Mouse (Mus musculus) MEL (cell line): ENCODE results near the gene Klf3. TPM values are rescaled to one million over a fixed set of nuclear protein-coding genes. Genes with fewer than 3 reads are reported as not detected.

ENCODE experiments used
- DNase-seq: peaks from one replicate; pipeline ENCODE4 v3.0.0; 2011; ENCODE audit warnings: low read depth, low spot score
- H3K27ac ChIP-seq: 2 replicates; pipeline ENCODE4 v1.5.1; 2012; ENCODE audit warnings: low read depth, mild to moderate bottlenecking, control low read depth, low read length, moderate library complexity; ENCODE audit not compliant: control insufficient read depth
- H3K27me3 ChIP-seq, 2 experiments: fragments of 150-350 bp in 1 of 2; sonication (generic) in 1 of 2; 2 replicates each; pipeline ENCODE4 v1.6.1; 2012; ENCODE audit warnings: low read length in 2 of 2, mild to moderate bottlenecking in 2 of 2, improper control_type of control experiment in 1 of 2, moderate library complexity in 1 of 2; ENCODE audit not compliant: insufficient read depth in 2 of 2, control insufficient read depth in 1 of 2
- H3K36me3 ChIP-seq, 2 experiments: 2 replicates each; pipeline ENCODE4 v1.6.1; 2012 to 2014; ENCODE audit warnings: low read length in 2 of 2, improper control_type of control experiment in 1 of 2, inconsistent platforms in 1 of 2, mild to moderate bottlenecking in 1 of 2; ENCODE audit not compliant: insufficient read depth in 2 of 2, control insufficient read depth in 1 of 2
- H3K4me1 ChIP-seq, 2 experiments: fragments of 150-350 bp in 1 of 2; sonication (generic) in 1 of 2; 2 replicates each; pipeline ENCODE4 v1.6.1; 2012; ENCODE audit warnings: low read length in 2 of 2, improper control_type of control experiment in 1 of 2, mild to moderate bottlenecking in 1 of 2; ENCODE audit not compliant: insufficient read depth in 2 of 2, control insufficient read depth in 1 of 2
- H3K4me3 ChIP-seq, 2 experiments: fragments of 150-350 bp in 1 of 2; sonication (generic) in 1 of 2; 2 replicates each; pipeline ENCODE4 v1.5.1; 2012; ENCODE audit warnings: low read depth in 2 of 2, low read length in 2 of 2, mild to moderate bottlenecking in 2 of 2, moderate library complexity in 2 of 2, control low read depth in 1 of 2, improper control_type of control experiment in 1 of 2; ENCODE audit not compliant: control insufficient read depth in 1 of 2, insufficient read depth in 1 of 2
- H3K79me2 ChIP-seq: 2 replicates; pipeline ENCODE4 v1.6.1; 2012; ENCODE audit warnings: mild to moderate bottlenecking, low read length, moderate library complexity; ENCODE audit not compliant: control insufficient read depth, poor library complexity, insufficient read depth
- H3K9ac ChIP-seq: 2 replicates; pipeline ENCODE4 v1.6.1; 2012; ENCODE audit warnings: low read depth, mild to moderate bottlenecking, control low read depth, low read length, moderate library complexity; ENCODE audit not compliant: control insufficient read depth, poor library complexity, severe bottlenecking
- H3K9me3 ChIP-seq: fragments of 150-350 bp; sonication (generic); replicated peaks from 2 replicates; pipeline ENCODE4 v1.6.1; 2012; ENCODE audit warnings: mild to moderate bottlenecking, low read length, improper control_type of control experiment, moderate library complexity; ENCODE audit not compliant: insufficient read depth
- BHLHE40 ChIP-seq: IDR thresholded peaks from 2 replicates; pipeline ENCODE4 v1.6.1; 2012; ENCODE audit warnings: low read depth, mild to moderate bottlenecking, inconsistent platforms, low read length, improper control_type of control experiment, borderline replicate concordance
- CHD2 ChIP-seq: IDR thresholded peaks from 2 replicates; pipeline ENCODE4 v1.6.1; 2011; ENCODE audit warnings: low read length, improper control_type of control experiment
- CTCF ChIP-seq, 3 experiments: IDR thresholded peaks in 2 of 3; conservative IDR thresholded peaks in 1 of 3; 2 replicates each; pipeline ENCODE4 v1.5.1; 2011 to 2012; ENCODE audit warnings: low read length in 3 of 3, low read depth in 2 of 3, mild to moderate bottlenecking in 2 of 3, improper control_type of control experiment in 1 of 3, inconsistent platforms in 1 of 3, mixed read lengths in 1 of 3, moderate library complexity in 1 of 3; ENCODE audit not compliant: control insufficient read depth in 1 of 3, insufficient read depth in 1 of 3, poor library complexity in 1 of 3, severe bottlenecking in 1 of 3
- E2F4 ChIP-seq: IDR thresholded peaks from 2 replicates; pipeline ENCODE4 v1.6.1; 2011; ENCODE audit warnings: low read depth, low read length, improper control_type of control experiment, borderline replicate concordance
- ELF1 ChIP-seq: IDR thresholded peaks from 2 replicates; pipeline ENCODE4 v1.6.1; 2014; ENCODE audit warnings: low read depth, mild to moderate bottlenecking, inconsistent platforms, low read length, improper control_type of control experiment, moderate library complexity
- ETS1 ChIP-seq: IDR thresholded peaks from 2 replicates; pipeline ENCODE4 v1.6.1; 2012; ENCODE audit warnings: low read depth, mild to moderate bottlenecking, inconsistent platforms, low read length, improper control_type of control experiment, moderate library complexity
- GATA1 ChIP-seq: IDR thresholded peaks from 2 replicates; pipeline ENCODE4 v1.6.1; 2011; ENCODE audit warnings: low read depth, low read length, improper control_type of control experiment
- HCFC1 ChIP-seq: IDR thresholded peaks from 2 replicates; pipeline ENCODE4 v1.6.1; 2012; ENCODE audit warnings: low read depth, mild to moderate bottlenecking, inconsistent platforms, low read length, improper control_type of control experiment, moderate library complexity
- MAX ChIP-seq: IDR thresholded peaks from 2 replicates; pipeline ENCODE4 v1.6.1; 2011; ENCODE audit warnings: low read length, improper control_type of control experiment
- MAZ ChIP-seq: IDR thresholded peaks from 2 replicates; pipeline ENCODE4 v1.6.1; 2012; ENCODE audit warnings: low read depth, mild to moderate bottlenecking, inconsistent platforms, low read length, improper control_type of control experiment
- MEF2A ChIP-seq: IDR thresholded peaks from 2 replicates; pipeline ENCODE4 v1.6.1; 2014; ENCODE audit warnings: low read depth, mild to moderate bottlenecking, inconsistent platforms, low read length, improper control_type of control experiment; ENCODE audit not compliant: poor library complexity, insufficient replicate concordance, severe bottlenecking; ENCODE audit errors: extremely low read depth
- MXI1 ChIP-seq: IDR thresholded peaks from 2 replicates; pipeline ENCODE4 v1.6.1; 2011; ENCODE audit warnings: mild to moderate bottlenecking, low read depth, low read length, improper control_type of control experiment
- NELFE ChIP-seq: IDR thresholded peaks from 2 replicates; pipeline ENCODE4 v1.6.1; 2011; ENCODE audit warnings: low read depth, low read length, improper control_type of control experiment
- NRF1 ChIP-seq: IDR thresholded peaks from 2 replicates; pipeline ENCODE4 v1.6.1; 2014; ENCODE audit warnings: low read depth, mild to moderate bottlenecking, inconsistent platforms, low read length, improper control_type of control experiment, moderate library complexity; ENCODE audit not compliant: poor library complexity, insufficient read depth, severe bottlenecking
- POLR2A ChIP-seq, 2 experiments: IDR thresholded peaks; 2 replicates each; pipeline ENCODE4 v1.6.1; 2011 to 2012; ENCODE audit warnings: low read length in 2 of 2, mild to moderate bottlenecking in 2 of 2, control low read depth in 1 of 2, improper control_type of control experiment in 1 of 2, low read depth in 1 of 2, moderate library complexity in 1 of 2; ENCODE audit not compliant: control insufficient read depth in 1 of 2, insufficient read depth in 1 of 2, poor library complexity in 1 of 2
- POLR2AphosphoS2 ChIP-seq: IDR thresholded peaks from 2 replicates; pipeline ENCODE4 v1.6.1; 2011; ENCODE audit warnings: low read length, improper control_type of control experiment
- POLR2AphosphoS5 ChIP-seq: IDR thresholded peaks from 2 replicates; pipeline ENCODE4 v1.6.1; 2012; ENCODE audit warnings: low read depth, borderline replicate concordance, mild to moderate bottlenecking, inconsistent platforms, low read length, moderate library complexity, mixed read lengths
- RAD21 ChIP-seq: IDR thresholded peaks from 2 replicates; pipeline ENCODE4 v1.6.1; 2011; ENCODE audit warnings: mild to moderate bottlenecking, low read depth, low read length, improper control_type of control experiment
- SIN3A ChIP-seq: IDR thresholded peaks from 2 replicates; pipeline ENCODE4 v1.6.1; 2012; ENCODE audit warnings: low read length, improper control_type of control experiment, inconsistent platforms
- SMC3 ChIP-seq: IDR thresholded peaks from 2 replicates; pipeline ENCODE4 v1.6.1; 2011; ENCODE audit warnings: low read depth, low read length, improper control_type of control experiment
- TCF12 ChIP-seq: IDR thresholded peaks from 2 replicates; pipeline ENCODE4 v1.6.1; 2014; ENCODE audit warnings: low read depth, mild to moderate bottlenecking, inconsistent platforms, low read length, improper control_type of control experiment, moderate library complexity
- UBTF ChIP-seq: IDR thresholded peaks from 2 replicates; pipeline ENCODE4 v1.6.1; 2012; ENCODE audit warnings: low read depth, mild to moderate bottlenecking, inconsistent platforms, low read length, improper control_type of control experiment, moderate library complexity, borderline replicate concordance; ENCODE audit not compliant: insufficient read depth
- USF1 ChIP-seq: IDR thresholded peaks from 2 replicates; pipeline ENCODE4 v1.6.1; 2014; ENCODE audit warnings: low read depth, mild to moderate bottlenecking, inconsistent platforms, low read length, improper control_type of control experiment, moderate library complexity
- ZMIZ1 ChIP-seq: IDR thresholded peaks from 2 replicates; pipeline ENCODE4 v1.6.1; 2012; ENCODE audit warnings: low read depth, mild to moderate bottlenecking, inconsistent platforms, low read length, improper control_type of control experiment, moderate library complexity
- polyA plus RNA-seq, 2 experiments: library from polyadenylated mRNA; stranded (reverse) in 1 of 2; unstranded in 1 of 2; fragments of >175 nt in 1 of 2; fragments of >200 nt in 1 of 2; gene quantifications; 2 replicates each; pipeline versions ENCODE4 v1.2.1 to v1.2.4; 2012; ENCODE audit warnings: low replicate concordance in 2 of 2, low read depth in 1 of 2; ENCODE audit not compliant: insufficient read length in 2 of 2, insufficient read depth in 1 of 2, missing spikeins in 1 of 2
- total RNA-seq: library from RNA; depleted of rRNA; stranded (reverse); fragments of 300-350 nt; gene quantifications from 2 replicates; pipeline ENCODE4 v1.2.3, GENCODE M21; 2012

Gene Klf3
- total and polyA plus RNA-seq, 3 experiments = 7.1 to 72.2 (median 39.7) TPM

- H3K27ac ChIP-seq = no peak overlapping the region
- TF ChIP-seq BHLHE40 (no peak), UBTF (no peak), NRF1 (no peak), ZMIZ1 (no peak), POLR2AphosphoS2 (no peak), CTCF (IDR thresholded peaks at IDR 0.05 in 2 of 3, conservative IDR thresholded peaks at IDR 0.05 in 1 of 3; ENCODE audit: control insufficient read depth in 1 of 3, insufficient read depth in 1 of 3, low read depth in 2 of 3, low read length in 3 of 3, poor library complexity in 1 of 3, severe bottlenecking in 1 of 3) (no peak), RAD21 (no peak), POLR2A (IDR thresholded peaks at IDR 0.05; ENCODE audit: control insufficient read depth in 1 of 2, insufficient read depth in 1 of 2, low read depth in 1 of 2, low read length in 2 of 2, poor library complexity in 1 of 2) (no peak), GATA1 (no peak), HCFC1 (no peak), CHD2 (no peak), MEF2A (no peak), ETS1 (no peak), SIN3A (no peak)
- no peak overlapping the region for H3K9ac ChIP-seq
- no peak overlapping the region for H3K4me3 ChIP-seq
- H3K36me3 ChIP-seq = peaks cover 0 to 18% of the 10 kb centered on the region in 2 experiments; a peak in 2 of 4 replicates
- H3K79me2 ChIP-seq = no peaks in the 10 kb centered on the region
- no peak for DNase-seq
- no peaks in the 10 kb centered on the region for H3K4me1 ChIP-seq
- no peaks in the 10 kb centered on the region for H3K9me3 ChIP-seq
- H3K27me3 ChIP-seq = no peaks in the 10 kb centered on the region
Observed at GRCm38 (mm10) chr5:64821294-64821693, 18.1 kb downstream of the Klf3 start.

DNA sequence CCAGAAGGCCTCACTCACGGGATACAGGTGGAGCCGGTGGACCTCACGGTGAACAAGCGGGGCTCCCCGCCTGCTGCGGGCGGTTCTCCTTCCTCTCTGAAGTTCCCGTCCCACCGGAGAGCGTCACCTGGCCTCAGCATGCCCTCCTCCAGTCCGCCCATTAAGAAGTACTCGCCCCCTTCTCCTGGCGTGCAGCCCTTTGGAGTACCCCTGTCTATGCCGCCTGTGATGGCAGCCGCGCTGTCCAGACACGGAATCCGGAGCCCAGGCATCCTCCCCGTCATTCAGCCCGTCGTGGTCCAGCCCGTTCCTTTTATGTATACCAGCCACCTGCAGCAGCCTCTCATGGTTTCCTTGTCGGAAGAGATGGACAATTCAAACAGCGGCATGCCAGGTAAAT is 18.8 kb downstream of the Klf3 start:
- H3K4me3 ChIP-seq = no peak overlapping the region
- H3K36me3 ChIP-seq = peaks cover 0 to 18% of the 10 kb centered on the region in 2 experiments; a peak in 2 of 4 replicates

More for the DNA sequence above, 18.8 kb downstream of the Klf3 start:
- no peaks in the 10 kb centered on the region for H3K27me3 ChIP-seq
- DNase-seq = no peak
- TF ChIP-seq MAX (no peak), CTCF (IDR thresholded peaks at IDR 0.05 in 2 of 3, conservative IDR thresholded peaks at IDR 0.05 in 1 of 3; ENCODE audit: control insufficient read depth in 1 of 3, insufficient read depth in 1 of 3, low read depth in 2 of 3, low read length in 3 of 3, poor library complexity in 1 of 3, severe bottlenecking in 1 of 3) (no peak), USF1 (no peak), SMC3 (no peak), NELFE (no peak), RAD21 (no peak), GATA1 (no peak), POLR2AphosphoS5 (no peak), E2F4 (no peak), NRF1 (no peak), MXI1 (no peak), MAZ (no peak), ELF1 (no peak), TCF12 (no peak)
- TF ChIP-seq, all 39 proteins: peak for 0
- Histone ChIP-seq H3K27ac (no peak overlapping the region), H3K79me2 (no peaks in the 10 kb centered on the region), H3K9me3 (no peaks in the 10 kb centered on the region), H3K9ac (no peak overlapping the region), H3K4me1 (no peaks in the 10 kb centered on the region)
